Mouse (Mus musculus): ENCODE results near the gene Canx. TPM values are rescaled to one million over a fixed set of nuclear protein-coding genes. Genes with fewer than 3 reads are reported as not detected.
A peak's percentile ranks its signal among the peaks of the same experiment; 100 is the strongest.
"Not testable (repeated sequence)": the region's sequence is repeated elsewhere in the genome, so short reads cannot be mapped to it uniquely, and the experiment has no call there.

Gene Canx
- 277 and 291 TPM in 2 replicates for polyA plus RNA-seq (2016; fragmentation: Nextera tagmentation; extraction: Ambion mirVana)

DNA sequence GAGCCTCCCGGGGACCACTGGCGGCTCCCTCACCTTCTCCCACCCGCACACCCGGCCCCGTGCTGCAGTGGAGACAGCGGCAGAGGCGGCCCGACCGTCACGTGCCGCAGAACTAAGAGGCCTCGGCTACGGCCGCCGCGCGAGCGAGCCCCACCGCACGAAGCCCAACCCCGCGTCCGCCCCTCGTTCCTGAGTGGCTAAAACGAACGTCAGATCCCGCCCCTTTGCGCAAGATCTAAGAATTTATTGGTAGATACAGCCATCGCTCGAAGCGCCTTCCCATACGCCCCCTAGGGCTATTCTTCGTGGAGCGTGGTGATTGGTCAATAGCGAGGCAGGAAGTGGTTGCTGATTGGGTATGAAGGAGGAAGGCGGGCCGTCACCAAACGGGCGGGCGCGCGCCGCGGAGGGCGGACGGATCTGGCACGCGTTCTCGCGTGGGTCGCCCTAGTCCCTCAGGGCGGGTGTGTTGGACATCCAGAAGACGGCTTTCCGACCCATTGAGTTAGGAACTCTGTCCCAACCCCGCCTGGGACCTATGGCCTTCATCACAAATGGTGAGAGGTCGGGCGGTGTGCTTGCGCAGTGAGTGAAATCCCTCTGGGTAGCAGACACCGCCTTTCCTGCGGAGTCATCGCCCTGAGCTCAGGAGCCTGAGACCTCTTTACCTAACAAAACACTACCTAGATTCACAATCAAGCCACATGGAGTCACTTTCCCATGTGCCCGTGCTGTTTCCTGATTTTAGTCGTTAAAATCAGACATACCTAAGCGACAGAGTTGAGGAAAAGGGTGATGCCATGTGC is at the start of gene Canx:
Gene Canx, minus strand, starts transcription at position 178 of the 806 bp plus-strand sequence.
- ATAC-seq (ENCODE audit: low FRiP score, low read depth): peak; percentile 97
- Histone ChIP-seq H3K27ac (peak within 1 kb of the TSS; percentile 76), H3K9me3 (no peaks in the 10 kb centered on the region), H3K4me3 (peak within 1 kb of the TSS; percentile 92), H3K9ac (peak within 1 kb of the TSS; percentile 96), H3K36me3 (no peaks in the 10 kb centered on the region; the same call in 1 of the 2 replicates), H3K4me1 (peaks cover 24% of the 10 kb centered on the region), H3K27me3 (replicated peaks) (no peaks in the 10 kb centered on the region), H3K4me2 (replicated peaks) (peak within 1 kb of the TSS; percentile 83)
- WGBS: under 1% methylated on average over 64 of the region's 64 CpGs

DNA sequence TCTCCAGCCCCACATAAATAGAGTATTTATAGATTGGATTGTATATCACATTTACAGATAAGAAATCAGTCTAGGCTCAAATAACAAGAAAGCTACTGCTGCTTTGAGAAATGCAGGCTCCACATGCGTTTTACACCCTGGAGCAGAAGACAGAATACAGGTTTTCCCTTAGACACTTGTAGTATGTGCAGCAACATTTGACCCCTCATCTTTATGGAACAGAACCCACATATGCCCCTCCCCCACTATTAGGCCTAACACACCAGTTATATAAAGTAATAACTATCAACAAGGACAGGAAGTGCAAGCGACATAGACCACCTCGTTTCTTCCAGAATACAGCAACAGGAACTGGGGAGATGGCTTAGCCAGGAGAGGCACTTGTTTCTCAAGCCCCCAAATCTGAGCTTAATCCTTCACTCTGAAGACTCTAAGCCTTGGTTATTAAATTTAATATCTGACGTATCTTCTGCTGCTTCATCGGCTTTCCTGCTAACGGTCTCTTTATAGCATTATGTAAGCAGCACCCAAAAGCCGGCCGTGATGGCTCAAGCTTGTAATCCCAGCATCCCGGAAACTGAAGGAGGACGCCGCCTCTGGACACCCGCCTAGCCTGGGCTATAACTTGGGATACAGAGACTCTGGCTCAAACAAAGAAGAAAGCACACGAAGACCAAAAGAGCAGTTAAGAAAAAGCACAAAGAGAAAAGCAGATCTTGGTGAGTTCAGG is 49.0 kb upstream of the Canx start:
- peaks cover 13% of the 10 kb centered on the region for H3K4me1 ChIP-seq
- no peak overlapping the region for H3K27ac ChIP-seq
- no peak overlapping the region for H3K4me2 ChIP-seq (replicated peaks)
- H3K9me3 ChIP-seq: no peaks in the 10 kb centered on the region
- H3K4me3 ChIP-seq: no peak overlapping the region
- H3K27me3 ChIP-seq (replicated peaks): no peaks in the 10 kb centered on the region
- 93% methylated on average over 13 of the region's 13 CpGs for WGBS
- ATAC-seq (ENCODE audit: low FRiP score, low read depth): no peak
- H3K9ac ChIP-seq: no peak overlapping the region
- H3K36me3 ChIP-seq: peaks cover 2% of the 10 kb centered on the region

DNA sequence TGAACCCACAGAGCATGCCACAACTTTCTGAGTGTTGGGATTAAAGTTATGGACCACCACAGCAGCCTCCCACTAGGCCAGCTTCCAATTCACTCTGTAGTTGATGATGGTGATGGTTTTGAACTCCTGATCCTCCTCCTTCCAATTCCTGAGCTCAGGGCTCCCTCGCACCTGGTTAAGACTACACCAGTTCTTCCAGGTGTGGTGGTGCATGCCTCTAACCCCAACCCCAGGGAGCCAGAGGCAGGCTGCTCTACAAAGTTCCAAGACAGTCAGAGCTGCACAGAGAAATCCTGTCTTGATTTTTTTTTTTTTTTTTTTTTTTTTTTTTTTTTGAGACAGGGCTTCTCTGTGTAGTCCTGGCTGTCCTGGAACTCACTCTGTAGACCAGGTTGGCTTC is 48.1 kb upstream of the Canx start:
- no peak for ATAC-seq (ENCODE audit: low FRiP score, low read depth)
- H3K9ac ChIP-seq: no peak overlapping the region

DNA sequence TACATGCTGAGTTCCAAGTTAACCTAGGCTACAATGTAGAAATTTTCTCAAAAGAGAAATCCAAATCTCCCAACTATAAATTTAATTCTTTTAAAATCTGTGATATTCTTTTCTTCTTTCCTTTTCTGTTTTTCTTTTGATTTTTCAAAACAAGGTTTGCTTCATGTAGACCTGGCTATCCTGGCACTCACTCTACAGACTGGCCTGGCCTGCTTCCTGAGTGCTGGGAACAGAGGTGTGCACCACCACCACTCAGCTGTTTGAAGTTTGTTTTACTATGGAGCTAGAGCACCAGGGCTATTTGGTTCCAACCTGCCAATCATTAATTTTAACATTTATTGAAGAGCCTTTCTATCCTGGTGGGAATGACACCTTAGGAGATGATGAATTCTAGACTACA is 47.6 kb upstream of the Canx start:
- H3K9me3 ChIP-seq: no peaks in the 10 kb centered on the region
- no peak overlapping the region for H3K4me2 ChIP-seq (replicated peaks)
- ATAC-seq (ENCODE audit: low FRiP score, low read depth): no peak
- no peaks in the 10 kb centered on the region for H3K27me3 ChIP-seq (replicated peaks)
- H3K9ac ChIP-seq: no peak overlapping the region
- H3K27ac ChIP-seq: no peak overlapping the region
- no peak overlapping the region for H3K4me3 ChIP-seq
- peaks cover 9% of the 10 kb centered on the region for H3K4me1 ChIP-seq
- no peaks in the 10 kb centered on the region for H3K36me3 ChIP-seq

More for the DNA sequence above, 48.1 kb upstream of the Canx start:
- no peak overlapping the region for H3K4me2 ChIP-seq (replicated peaks)
- no peaks in the 10 kb centered on the region for H3K9me3 ChIP-seq
- no peak overlapping the region for H3K4me3 ChIP-seq
- H3K27me3 ChIP-seq (replicated peaks): no peaks in the 10 kb centered on the region
- no peak overlapping the region for H3K27ac ChIP-seq
- H3K4me1 ChIP-seq: peaks cover 9% of the 10 kb centered on the region
- no peaks in the 10 kb centered on the region for H3K36me3 ChIP-seq
- WGBS: 90% methylated on average over 1 of the region's 1 CpGs

DNA sequence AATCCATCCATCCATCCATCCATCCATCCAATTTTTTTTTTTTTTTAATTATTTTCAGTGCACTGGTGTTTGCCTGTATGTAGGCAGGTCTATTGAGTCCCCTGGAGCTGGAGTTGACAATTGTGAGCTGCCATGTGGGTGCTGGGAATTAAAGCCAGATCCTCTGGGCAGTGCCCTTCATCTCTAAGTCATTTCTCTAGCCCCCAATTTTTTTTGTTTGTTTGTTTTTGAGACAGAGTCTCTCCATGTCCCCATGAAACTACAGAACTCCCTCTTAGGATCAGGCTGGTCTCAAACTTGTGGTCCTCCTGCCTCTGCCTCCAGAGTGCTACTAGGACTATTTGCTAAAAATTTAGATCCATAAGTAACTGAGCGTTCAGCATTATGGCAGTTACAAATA is 46.4 kb upstream of the Canx start:
- Histone ChIP-seq H3K4me3 (no peak overlapping the region), H3K9me3 (no peaks in the 10 kb centered on the region), H3K4me1 (peaks cover 9% of the 10 kb centered on the region), H3K27me3 (replicated peaks) (no peaks in the 10 kb centered on the region), H3K9ac (peak overlapping the region; percentile 65; the same call in 1 of the 2 replicates), H3K36me3 (no peaks in the 10 kb centered on the region), H3K27ac (no peak overlapping the region), H3K4me2 (replicated peaks) (peak overlapping the region; percentile 60)
- 100% methylated on average over 1 of the region's 1 CpGs for WGBS
- no peak for ATAC-seq (ENCODE audit: low FRiP score, low read depth)

DNA sequence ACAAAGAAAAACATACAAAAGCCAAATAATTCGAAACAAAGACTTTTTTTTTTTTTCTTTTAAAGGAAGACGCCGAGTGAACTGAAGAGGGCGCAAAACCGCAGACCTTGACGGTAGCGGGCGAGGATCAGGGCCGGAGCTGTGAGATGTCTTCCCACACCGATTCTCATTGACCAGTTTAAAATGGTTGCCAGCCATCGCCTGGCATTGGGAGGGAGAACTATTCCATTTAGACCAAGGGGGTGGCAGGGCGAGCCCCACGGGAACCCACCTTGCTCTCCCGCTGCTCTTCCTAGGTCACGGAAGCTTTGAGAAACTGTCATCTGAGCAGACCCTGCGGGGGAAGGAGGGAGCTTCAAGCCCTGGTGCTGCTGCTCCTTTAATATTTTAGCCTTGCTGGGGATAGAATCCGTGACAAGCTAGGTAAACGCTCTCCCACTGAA is 45.9 kb upstream of the Canx start:
- no peak overlapping the region; the same call in 1 of the 2 replicates for H3K27ac ChIP-seq

DNA sequence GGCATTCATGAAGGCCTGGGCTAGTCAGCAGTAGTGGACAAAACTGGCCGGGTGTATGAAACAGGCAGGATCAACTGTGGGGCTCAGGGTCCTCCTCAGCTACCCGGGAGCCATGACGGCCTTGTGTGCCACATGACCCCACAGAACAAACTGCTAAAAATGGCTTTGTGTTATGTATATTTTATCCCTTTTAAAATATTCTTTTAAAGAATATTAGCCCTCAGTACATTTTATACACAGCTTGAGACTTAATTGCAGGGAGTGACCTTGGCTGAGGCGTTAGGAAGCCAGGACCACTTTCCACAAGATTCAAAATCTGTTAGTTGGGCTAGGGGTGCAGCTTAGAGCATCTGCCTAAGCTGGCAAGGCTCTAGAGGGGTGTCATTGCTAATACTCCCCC is 45.5 kb upstream of the Canx start:
- WGBS: 55% methylated on average over 4 of the region's 4 CpGs
- Histone ChIP-seq H3K9me3 (no peaks in the 10 kb centered on the region), H3K4me3 (no peak overlapping the region), H3K36me3 (no peaks in the 10 kb centered on the region), H3K9ac (peak overlapping the region; percentile 65; the same call in 1 of the 2 replicates), H3K4me2 (replicated peaks) (peak overlapping the region; percentile 60), H3K27ac (no peak overlapping the region), H3K4me1 (0 out of 2 replicates have a peak, but pooled peaks cover 3% of the 10 kb centered on the region), H3K27me3 (replicated peaks) (no peaks in the 10 kb centered on the region; the same call in 1 of the 2 replicates)
- ATAC-seq (ENCODE audit: low FRiP score, low read depth): no peak; the same call in none of the 2 replicates

More for the DNA sequence above, 45.9 kb upstream of the Canx start:
- H3K27me3 ChIP-seq (replicated peaks): no peaks in the 10 kb centered on the region; the same call in 1 of the 2 replicates
- H3K4me1 ChIP-seq: peaks cover 6% of the 10 kb centered on the region
- WGBS: 2% methylated on average over 18 of the region's 18 CpGs
- peak overlapping the region; percentile 65 for H3K9ac ChIP-seq
- 0 out of 2 replicates have a peak, but pooled peaks have one; percentile 60 for ATAC-seq (ENCODE audit: low FRiP score, low read depth)
- H3K9me3 ChIP-seq: no peaks in the 10 kb centered on the region
- no peaks in the 10 kb centered on the region for H3K36me3 ChIP-seq
- H3K4me2 ChIP-seq (replicated peaks): peak overlapping the region; percentile 60
- peak overlapping the region; percentile 34 for H3K4me3 ChIP-seq

DNA sequence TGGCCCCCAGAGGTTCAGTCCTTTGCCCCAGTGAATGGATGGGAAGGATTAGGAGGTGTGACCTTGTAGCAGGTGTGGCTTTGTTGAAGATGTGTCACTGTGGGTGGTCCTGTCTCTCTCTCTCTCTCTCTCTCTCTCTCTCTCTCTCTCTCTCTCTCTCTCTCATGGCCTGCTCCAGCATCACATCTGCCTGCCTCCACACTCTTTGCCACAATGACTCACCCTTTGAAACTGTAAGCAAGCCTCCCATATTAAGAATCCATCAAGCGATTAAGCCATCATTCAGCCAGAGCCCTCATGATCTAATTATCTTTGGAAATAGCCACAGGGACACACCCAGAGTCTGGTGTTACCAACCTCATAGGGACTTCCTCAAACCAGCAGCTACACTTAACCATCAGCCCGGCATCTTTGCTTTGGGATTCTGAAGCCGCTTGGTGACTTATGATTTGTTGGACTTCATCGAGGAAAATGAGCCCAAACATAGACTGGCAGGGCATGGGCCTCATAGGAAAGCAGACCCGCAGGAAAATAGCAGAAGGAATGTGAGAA is 44.0 kb upstream of the Canx start:
- ATAC-seq (ENCODE audit: low FRiP score, low read depth): no peak
- 94% methylated on average over 5 of the region's 5 CpGs for WGBS
- no peaks in the 10 kb centered on the region; the same call in 1 of the 2 replicates for H3K27me3 ChIP-seq (replicated peaks)
- no peak overlapping the region for H3K4me3 ChIP-seq
- H3K27ac ChIP-seq: no peak overlapping the region
- no peaks in the 10 kb centered on the region for H3K36me3 ChIP-seq
- no peak overlapping the region for H3K4me2 ChIP-seq (replicated peaks)
- no peaks in the 10 kb centered on the region for H3K9me3 ChIP-seq
- 0 out of 2 replicates have a peak, but pooled peaks cover 3% of the 10 kb centered on the region for H3K4me1 ChIP-seq
- no peak overlapping the region for H3K9ac ChIP-seq

DNA sequence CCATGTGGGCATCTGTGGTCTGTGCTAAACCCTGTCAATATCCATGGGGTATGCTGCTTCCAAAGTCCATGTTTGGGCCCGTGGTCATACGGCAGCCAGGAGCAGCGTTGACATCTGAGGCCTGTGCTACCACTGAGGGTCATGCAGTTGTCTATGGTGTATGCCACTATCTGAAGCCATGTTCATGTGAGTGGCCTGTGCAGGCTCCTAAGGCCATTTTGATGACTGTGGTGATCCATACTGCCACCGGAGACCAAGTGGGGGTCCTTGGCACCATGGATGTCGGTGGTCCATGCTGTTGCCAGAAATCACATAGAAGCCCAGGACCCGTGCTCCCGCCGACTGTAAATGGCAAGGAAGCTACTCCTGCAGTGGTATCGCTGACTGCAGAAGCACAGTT is 42.1 kb upstream of the Canx start:
- Histone ChIP-seq H3K4me2 (replicated peaks) (no peak overlapping the region), H3K36me3 (no peaks in the 10 kb centered on the region), H3K9me3 (no peaks in the 10 kb centered on the region), H3K9ac (no peak overlapping the region), H3K4me1 (0 out of 2 replicates have a peak, but pooled peaks cover 3% of the 10 kb centered on the region), H3K27me3 (replicated peaks) (no peaks in the 10 kb centered on the region; the same call in 1 of the 2 replicates), H3K27ac (no peak overlapping the region), H3K4me3 (no peak overlapping the region)
- ATAC-seq (ENCODE audit: low FRiP score, low read depth): no peak
- WGBS: 95% methylated on average over 9 of the region's 9 CpGs

DNA sequence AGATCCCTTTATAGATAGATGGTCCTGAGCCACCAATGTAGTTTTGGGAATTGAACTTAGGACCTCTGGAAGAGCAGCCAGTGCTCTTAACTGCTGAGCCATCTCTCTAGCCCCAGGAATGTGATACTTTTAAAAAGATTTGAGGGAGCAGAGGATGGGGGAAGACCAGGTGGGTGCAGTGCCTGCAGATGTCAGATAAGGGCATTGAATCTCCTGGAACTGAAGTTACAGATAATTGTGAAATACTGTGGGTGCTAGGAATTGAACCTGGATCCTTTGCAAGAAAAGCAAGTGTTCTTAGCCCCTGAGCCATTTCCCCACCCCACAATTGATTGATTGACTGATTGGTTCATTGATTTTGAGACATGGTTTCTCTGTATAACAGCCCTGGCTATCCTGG is 39.8 kb upstream of the Canx start:
- no peak for ATAC-seq (ENCODE audit: low FRiP score, low read depth)
- Histone ChIP-seq H3K9ac (no peak overlapping the region), H3K27me3 (replicated peaks) (peaks cover 2% of the 10 kb centered on the region), H3K9me3 (no peaks in the 10 kb centered on the region), H3K36me3 (no peaks in the 10 kb centered on the region), H3K4me3 (no peak overlapping the region), H3K27ac (no peak overlapping the region), H3K4me2 (replicated peaks) (no peak overlapping the region), H3K4me1 (no peaks in the 10 kb centered on the region)

DNA sequence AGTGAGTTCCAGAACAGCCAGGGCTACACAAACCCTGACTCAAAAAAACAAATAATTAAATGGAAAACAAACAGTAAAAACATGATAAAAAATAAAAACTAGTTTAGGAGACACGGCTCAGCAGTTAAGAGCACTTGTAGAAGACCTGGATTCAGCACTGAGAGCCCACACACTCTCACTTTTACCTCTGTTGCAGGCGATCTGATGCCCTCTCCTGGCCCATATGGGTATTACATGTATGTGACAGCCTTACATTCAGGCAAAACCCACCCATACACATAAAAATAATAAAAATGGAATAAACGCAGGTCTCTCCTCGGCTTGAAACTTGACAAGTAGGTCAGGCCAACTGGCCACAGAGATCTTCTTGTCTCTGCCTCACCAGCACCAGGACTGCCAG is 39.1 kb upstream of the Canx start:
- Histone ChIP-seq H3K36me3 (no peaks in the 10 kb centered on the region), H3K4me3 (no peak overlapping the region), H3K4me2 (replicated peaks) (no peak overlapping the region), H3K4me1 (peaks cover 2% of the 10 kb centered on the region; the same call in 1 of the 2 replicates), H3K27ac (no peak overlapping the region), H3K27me3 (replicated peaks) (peaks cover 3% of the 10 kb centered on the region), H3K9ac (no peak overlapping the region), H3K9me3 (no peaks in the 10 kb centered on the region)
- 16% methylated on average over 4 of the region's 4 CpGs for WGBS
- ATAC-seq (ENCODE audit: low FRiP score, low read depth): no peak

DNA sequence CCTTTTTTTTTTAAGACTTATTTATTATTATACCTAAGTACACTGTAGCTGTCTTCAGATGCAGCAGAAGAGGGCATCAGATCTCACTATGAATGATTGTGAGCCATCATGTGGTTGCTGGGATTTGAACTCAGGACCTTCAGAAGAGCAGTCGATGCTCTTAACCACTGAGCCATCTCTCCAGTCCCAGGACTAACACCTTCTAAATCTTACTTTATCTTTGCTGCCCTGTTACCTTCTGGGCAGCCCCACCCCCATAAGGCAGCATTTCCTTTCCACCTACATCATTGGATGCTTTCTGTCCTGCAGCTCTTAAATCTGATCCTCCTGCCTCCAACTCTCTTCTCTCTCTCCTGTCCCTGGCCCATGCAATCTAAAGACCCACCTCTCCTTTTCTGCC is 35.8 kb upstream of the Canx start:
- H3K27me3 ChIP-seq (replicated peaks): peaks cover 16% of the 10 kb centered on the region; the same call in 1 of the 2 replicates
- 84% methylated on average over 1 of the region's 1 CpGs for WGBS
- not testable (repeated sequence) for ATAC-seq (ENCODE audit: low FRiP score, low read depth); H3K4me2 ChIP-seq (replicated peaks); H3K36me3 ChIP-seq; H3K9ac ChIP-seq; H3K27ac ChIP-seq; H3K4me3 ChIP-seq; H3K9me3 ChIP-seq; H3K4me1 ChIP-seq

Data from neural tube, embryonic 12.5 days (tissue).